Mouse (Mus musculus) liver, embryonic 16.5 days (tissue): ENCODE measurements around the gene Grasp. TPM values are rescaled to one million over a fixed set of nuclear protein-coding genes. Genes with fewer than 3 reads are reported as not detected.

ENCODE experiments used
- ATAC-seq: fragments of 200-750 bp; cut with Nextera tagmentation; 2 replicates; pipeline ENCODE4 v1.8.0; 2017; ENCODE audit warnings: low read depth, mild to moderate bottlenecking, moderate number of reproducible peaks, moderate library complexity
- H3K27ac ChIP-seq: fragments of 300-500 bp; sonication (generic); 2 replicates; pipeline ENCODE4 v1.5.1; 2014; ENCODE audit warnings: mild to moderate bottlenecking, low read length
- H3K27me3 ChIP-seq: fragments of 300-500 bp; sonication (generic); 2 replicates; pipeline ENCODE4 v1.6.1; 2014; ENCODE audit warnings: low read depth, low read length, mixed read lengths; ENCODE audit not compliant: control insufficient read depth, insufficient read depth
- H3K36me3 ChIP-seq: fragments of 300-500 bp; sonication (generic); 2 replicates; pipeline ENCODE4 v1.6.1; 2014; ENCODE audit warnings: mild to moderate bottlenecking; ENCODE audit not compliant: control insufficient read depth, insufficient read depth
- H3K4me1 ChIP-seq: fragments of 300-500 bp; sonication (generic); 2 replicates; pipeline ENCODE4 v1.6.1; 2014; ENCODE audit warnings: low read depth, low read length, mixed read lengths; ENCODE audit not compliant: control insufficient read depth
- H3K4me2 ChIP-seq: fragments of 300-500 bp; sonication (generic); 2 replicates; pipeline ENCODE4 v1.6.1; 2014; ENCODE audit warnings: low read depth, low read length, mixed read lengths
- H3K4me3 ChIP-seq: fragments of 300-500 bp; sonication (generic); 2 replicates; pipeline ENCODE4 v1.5.1; 2014; ENCODE audit warnings: low read depth, mild to moderate bottlenecking, low read length
- H3K9ac ChIP-seq: fragments of 300-500 bp; sonication (generic); 2 replicates; pipeline ENCODE4 v1.6.1; 2014; ENCODE audit warnings: low read depth, low read length
- H3K9me3 ChIP-seq: fragments of 300-500 bp; sonication (generic); replicated peaks from 2 replicates; pipeline ENCODE4 v1.6.1; 2016; ENCODE audit warnings: low read length; ENCODE audit not compliant: control insufficient read depth
- WGBS: fragments of 180-500 bp; shearing (Covaris S2); extraction: QIAGEN DNeasy Blood & Tissue Kit; methylation state at CpG from one replicate; pipeline ENCODE4 v1.1.7; 2014; ENCODE audit not compliant: insufficient replicate concordance; 5-methylcytosine and 5-hydroxymethylcytosine counted together
- polyA plus RNA-seq: library from polyadenylated mRNA; unstranded; fragments of >200 nt; fragmentation: Nextera tagmentation; extraction: Ambion mirVana; gene quantifications from 2 replicates; pipeline ENCODE4 v1.2.1, GENCODE M21; 2015

Grasp gene
- polyA plus RNA-seq, 1 experiment from 2014 or later, result 0.54 TPM

- Histone ChIP-seq H3K9ac (peak overlapping the region; percentile 53; the same call in 1 of the 2 replicates), H3K27ac (peak overlapping the region; percentile 74), H3K27me3 (no peaks in the 10 kb centered on the region), H3K4me2 (peak overlapping the region; percentile 66), H3K4me3 (peak overlapping the region; percentile 48), H3K4me1 (peaks cover 12% of the 10 kb centered on the region), H3K36me3 (no peaks in the 10 kb centered on the region), H3K9me3 (no peaks in the 10 kb centered on the region)
- WGBS, result 1% methylated on average over 56 of the region's 56 CpGs
- peak; percentile 97 for ATAC-seq
These were observed 22.5 kb downstream of the Grasp start for GRCm38 (mm10) chr15:101246231-101247154.

DNA sequence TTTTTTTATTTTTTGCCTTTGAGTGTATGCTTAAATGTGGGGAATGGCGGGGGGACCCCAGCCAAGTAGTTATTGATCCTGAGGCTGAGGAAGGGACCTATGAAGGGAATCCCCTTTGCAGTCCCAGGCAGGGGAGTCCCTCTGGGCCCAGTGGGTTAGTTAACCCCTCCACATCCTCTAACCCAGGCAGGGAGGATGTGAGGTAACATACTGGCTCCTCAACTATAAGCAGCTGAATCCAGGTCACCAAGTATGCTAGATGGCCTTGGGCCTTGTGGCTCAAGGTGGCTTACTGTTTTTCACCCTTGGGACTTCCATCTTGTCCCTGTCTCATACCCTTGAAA, 23.1 kb downstream of the Grasp start:
- Histone ChIP-seq H3K4me1 (peaks cover 12% of the 10 kb centered on the region), H3K27me3 (no peaks in the 10 kb centered on the region), H3K27ac (peak overlapping the region; percentile 74), H3K9me3 (no peaks in the 10 kb centered on the region), H3K9ac (no peak overlapping the region; the same call in 1 of the 2 replicates), H3K36me3 (no peaks in the 10 kb centered on the region), H3K4me3 (no peak overlapping the region), H3K4me2 (0 out of 2 replicates have a peak overlapping the region, but pooled peaks have one; percentile 66)
- WGBS, result 42% methylated on average over 1 of the region's 1 CpGs
- no peak for ATAC-seq

DNA sequence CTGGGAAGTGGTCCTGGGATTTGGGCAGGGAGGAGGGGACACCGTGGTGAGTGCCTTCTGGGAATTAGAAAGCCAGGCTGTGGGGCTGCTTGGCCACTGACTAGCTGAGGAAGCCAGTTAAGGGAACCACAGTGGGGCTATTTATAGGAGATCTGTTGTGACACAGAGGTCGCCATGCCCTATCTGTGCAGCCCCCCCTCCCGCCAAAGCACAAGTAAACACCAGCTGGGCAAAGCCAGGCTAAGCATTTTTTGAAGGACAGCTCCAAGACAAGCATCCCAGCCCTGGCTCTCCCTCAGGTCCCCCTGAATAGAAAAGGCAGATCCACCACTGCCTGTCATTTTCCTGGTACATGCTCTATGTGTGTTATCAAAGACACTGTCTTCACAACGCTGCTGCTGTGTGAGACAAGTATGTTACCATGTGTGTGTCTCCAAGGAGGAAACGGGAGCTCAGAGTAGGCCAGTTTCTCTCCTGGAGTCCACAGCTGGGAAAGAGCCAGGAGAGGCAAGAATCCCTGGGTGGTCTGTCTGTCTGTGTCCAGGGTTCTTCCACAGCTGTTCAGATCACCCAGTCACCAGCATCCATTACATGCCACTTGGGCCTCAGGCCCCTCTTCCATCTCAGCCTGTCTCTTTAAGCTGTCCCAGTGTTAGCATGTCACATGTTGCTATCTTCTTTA, 24.2 kb downstream of the Grasp start:
- Histone ChIP-seq H3K9ac (no peak overlapping the region), H3K27me3 (peaks cover 5% of the 10 kb centered on the region), H3K36me3 (no peaks in the 10 kb centered on the region), H3K9me3 (no peaks in the 10 kb centered on the region), H3K27ac (no peak overlapping the region), H3K4me2 (no peak overlapping the region), H3K4me1 (peaks cover 12% of the 10 kb centered on the region), H3K4me3 (no peak overlapping the region)
- ATAC-seq, result no peak
- WGBS, result 34% methylated on average over 5 of the region's 5 CpGs

DNA sequence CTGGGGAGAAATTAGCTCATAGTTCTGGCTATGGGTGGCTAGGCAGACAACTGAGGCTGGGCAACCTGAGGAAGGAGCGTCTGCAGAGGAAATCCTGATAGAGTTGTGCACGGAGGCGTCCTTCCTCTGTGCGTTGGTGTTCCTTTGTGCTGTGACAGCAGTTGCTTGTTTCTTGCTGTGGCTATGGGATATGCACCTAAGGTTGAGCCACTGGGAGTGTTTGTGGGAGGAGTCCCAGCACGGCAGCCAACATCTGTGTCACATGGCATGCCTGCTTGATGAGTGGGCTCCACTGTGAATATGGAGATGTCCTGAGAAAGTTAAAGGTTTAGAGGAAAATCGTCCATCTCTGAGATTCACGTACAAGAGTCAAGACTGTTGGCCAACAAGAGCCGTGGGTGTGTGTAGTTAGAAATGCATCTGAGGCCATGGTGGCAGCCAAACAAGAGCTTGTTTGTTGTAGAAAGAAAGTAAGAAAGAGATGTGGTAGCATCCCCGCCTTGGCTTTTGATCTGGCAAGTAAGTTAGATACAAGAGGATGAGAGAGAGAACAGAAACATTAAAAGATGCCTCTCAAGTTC, 26.3 kb downstream of the Grasp start:
- Histone ChIP-seq H3K9me3 (no peaks in the 10 kb centered on the region), H3K9ac (no peak overlapping the region), H3K27ac (no peak overlapping the region), H3K36me3 (no peaks in the 10 kb centered on the region), H3K4me2 (no peak overlapping the region), H3K4me1 (peaks cover 12% of the 10 kb centered on the region), H3K27me3 (peaks cover 23% of the 10 kb centered on the region), H3K4me3 (no peak overlapping the region)
- ATAC-seq, result no peak
- WGBS, result 52% methylated on average over 9 of the region's 9 CpGs

GRCm38 (mm10) chr15:101251930-101252329, 27.9 kb downstream of the Grasp start:
- ATAC-seq, result no peak

GRCm38 (mm10) chr15:101252614-101253013, 28.6 kb downstream of the Grasp start:
- no peak overlapping the region for H3K9ac ChIP-seq
- 55% methylated on average over 6 of the region's 6 CpGs for WGBS
- H3K27me3 ChIP-seq, result peaks cover 23% of the 10 kb centered on the region
- no peaks in the 10 kb centered on the region for H3K36me3 ChIP-seq
- H3K9me3 ChIP-seq, result no peaks in the 10 kb centered on the region
- no peak for ATAC-seq
- H3K4me3 ChIP-seq, result no peak overlapping the region
- H3K4me2 ChIP-seq, result no peak overlapping the region
- no peak overlapping the region for H3K27ac ChIP-seq
- H3K4me1 ChIP-seq, result no peaks in the 10 kb centered on the region; the same call in 1 of the 2 replicates

More at GRCm38 (mm10) chr15:101251930-101252329, 27.9 kb downstream of the Grasp start:
- Histone ChIP-seq H3K4me1 (peaks cover 4% of the 10 kb centered on the region), H3K36me3 (no peaks in the 10 kb centered on the region), H3K9ac (no peak overlapping the region), H3K4me2 (no peak overlapping the region), H3K27me3 (peaks cover 23% of the 10 kb centered on the region), H3K9me3 (no peaks in the 10 kb centered on the region), H3K27ac (no peak overlapping the region), H3K4me3 (no peak overlapping the region)
- WGBS, result 64% methylated on average over 5 of the region's 5 CpGs

DNA sequence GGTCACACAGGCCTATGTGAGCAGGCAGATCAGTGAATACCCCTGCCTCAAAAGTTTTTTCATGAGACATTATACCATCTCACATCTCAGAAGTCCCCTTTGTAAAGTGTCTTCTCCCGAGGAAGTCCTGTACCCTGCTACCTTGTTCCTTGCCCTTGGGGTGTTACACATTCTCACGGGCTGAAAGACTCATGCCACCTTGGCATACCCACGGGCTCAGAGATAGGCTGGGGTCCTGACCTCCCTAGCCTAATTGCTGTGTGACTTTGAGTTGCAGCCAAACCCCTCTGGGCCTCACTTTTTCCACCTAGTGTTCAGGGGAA, 29.5 kb downstream of the Grasp start:
- Histone ChIP-seq H3K4me3 (peak overlapping the region; percentile 56), H3K9ac (no peak overlapping the region), H3K27ac (no peak overlapping the region), H3K27me3 (peaks cover 23% of the 10 kb centered on the region), H3K9me3 (no peaks in the 10 kb centered on the region), H3K4me2 (peak overlapping the region; percentile 73), H3K36me3 (no peaks in the 10 kb centered on the region), H3K4me1 (no peaks in the 10 kb centered on the region; the same call in 1 of the 2 replicates)
- ATAC-seq, result no peak
- whole genome bisulfite sequencing, result 43% methylated on average over 3 of the region's 3 CpGs

GRCm38 (mm10) chr15:101253886-101254795, 30.2 kb downstream of the Grasp start, which contains the start of gene Nr4a1:
Gene Nr4a1 (plus strand): TSS chr15:101254269.
- H3K4me3 ChIP-seq, result peak within 1 kb of the TSS; percentile 56
- peak; percentile 49 for ATAC-seq
- no peak within 1 kb of the TSS for H3K27ac ChIP-seq
- H3K4me1 ChIP-seq, result no peaks in the 10 kb centered on the region; the same call in 1 of the 2 replicates
- WGBS, result 2% methylated on average over 66 of the region's 82 CpGs
- no peaks in the 10 kb centered on the region for H3K36me3 ChIP-seq
- peak within 1 kb of the TSS; percentile 54 for H3K9ac ChIP-seq
- H3K27me3 ChIP-seq, result peaks cover 23% of the 10 kb centered on the region
- H3K4me2 ChIP-seq, result peak within 1 kb of the TSS; percentile 73
- H3K9me3 ChIP-seq, result no peaks in the 10 kb centered on the region
